Mouse (Mus musculus): ENCODE measurements at regions not wholly inside any gene's neighbourhood (a gene's known extent, or its start where the extent isn't known, plus 50 kb on each side); places are given as distances from the start of the nearest gene placed in this dataset.

GRCm38 (mm10) chr9:61019938-61020337 is 225.6 kb downstream of the Uaca start:
- DNase-seq (ENCODE audit: low read depth, low spot score) (no peak), ATAC-seq (no peak)
- no peak for TF ChIP-seq CTCF (IDR thresholded peaks at IDR 0.05)
- POLR2A ChIA-PET = no interaction called here
- in situ Hi-C loops (cut with MboI; ENCODE audit: low pct_unique_long_range_greater_than_20kb) = loop anchor here (5.0 kb wide), 4 partner anchors 287 to 677 kb away; no protein-coding TSS in a partner anchor
- H3K27me3 ChIP-seq = peaks cover 7% of the 10 kb centered on the region
- CTCF ChIA-PET = interaction anchor here (1.1 to 1.3 kb wide), 2 partner anchors 13 to 131 kb away, joined by 3 read pairs; no protein-coding TSS in a partner anchor

DNA sequence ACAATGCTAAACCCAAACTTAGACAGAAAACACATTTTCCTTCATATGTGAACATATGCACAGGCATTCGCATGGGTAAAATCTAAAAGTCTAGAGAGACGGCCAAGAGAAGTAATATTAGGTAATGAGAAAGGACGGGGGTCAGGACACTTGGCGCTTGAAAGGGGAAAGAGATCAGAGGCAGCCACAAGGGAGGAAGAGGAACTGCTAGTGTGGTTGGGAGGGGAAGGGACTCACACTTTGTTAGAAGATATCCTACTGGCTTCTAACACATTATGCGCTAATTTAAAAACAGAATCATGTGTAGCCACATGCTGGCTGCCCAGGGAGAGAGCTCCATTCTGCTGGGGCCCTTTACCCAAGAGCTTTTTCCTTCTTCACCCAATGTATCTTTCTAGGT is 227.5 kb downstream of the Uaca start:
- peaks cover 7% of the 10 kb centered on the region for H3K27me3 ChIP-seq
- in situ Hi-C loops (cut with MboI; ENCODE audit: low pct_unique_long_range_greater_than_20kb) = no loop called here
- DNase-seq (ENCODE audit: low read depth, low spot score) (no peak), ATAC-seq (no peak)
- TF ChIP-seq CTCF (IDR thresholded peaks at IDR 0.05) = no peak
- ChIA-PET CTCF (no interaction called here), POLR2A (interaction anchor here (0.7 kb wide), 2 partner anchors 381 to 898 kb away, joined by 3 to 4 read pairs; no protein-coding TSS in a partner anchor)

- peaks cover 7% of the 10 kb centered on the region for H3K27me3 ChIP-seq
- ATAC-seq (no peak), DNase-seq (ENCODE audit: low read depth, low spot score) (no peak)
- TF ChIP-seq CTCF (IDR thresholded peaks at IDR 0.05) = no peak
- in situ Hi-C loops (cut with MboI; ENCODE audit: low pct_unique_long_range_greater_than_20kb) = no loop called here
- POLR2A ChIA-PET = interaction anchor here (0.7 kb wide), 3 partner anchors 381 to 898 kb away, joined by 3 to 10 read pairs (median 4); no protein-coding TSS in a partner anchor
- CTCF ChIA-PET = no interaction called here
These were observed 228.2 kb downstream of the Uaca start for GRCm38 (mm10) chr9:61022371-61023026.

DNA sequence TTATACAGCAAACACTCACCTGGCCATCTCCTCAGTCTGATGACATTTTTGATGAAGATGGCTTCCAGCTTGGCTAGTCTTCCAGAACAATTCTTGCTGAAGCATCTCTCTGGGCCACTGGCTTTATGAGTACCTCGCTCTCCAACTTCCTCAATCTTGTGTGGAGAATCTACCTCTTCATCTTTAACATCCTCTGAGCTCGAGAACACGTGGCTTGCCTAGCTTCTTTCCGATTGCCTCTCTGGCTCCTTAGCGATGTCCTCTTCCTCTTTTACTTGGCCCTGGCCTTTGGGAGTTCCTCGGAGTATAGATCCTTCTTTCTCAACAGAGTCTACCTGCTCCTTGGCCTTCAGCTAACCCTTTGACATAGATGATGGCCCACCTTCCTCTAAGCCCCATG is 231.0 kb downstream of the Uaca start:
- ChIA-PET CTCF (interaction anchor here (1.4 kb wide), 1 partner anchor 11 kb away, joined by 4 read pairs; no protein-coding TSS in a partner anchor), POLR2A (interaction anchor here (0.6 kb wide), 1 partner anchor 193 kb away, joined by 3 read pairs; no protein-coding TSS in a partner anchor)
- in situ Hi-C loops (cut with MboI; ENCODE audit: low pct_unique_long_range_greater_than_20kb) = no loop called here
- no peak for DNase-seq (ENCODE audit: low read depth, low spot score)
- ATAC-seq = no peak
- H3K27me3 ChIP-seq = no peaks in the 10 kb centered on the region
- no peak for TF ChIP-seq CTCF (IDR thresholded peaks at IDR 0.05)

GRCm38 (mm10) chr9:61028775-61029401 is 234.5 kb downstream of the Uaca start:
- in situ Hi-C loops (cut with MboI; ENCODE audit: low pct_unique_long_range_greater_than_20kb) = no loop called here
- no peak for TF ChIP-seq CTCF (IDR thresholded peaks at IDR 0.05)
- ChIA-PET POLR2A (interaction anchor here (0.6 kb wide), 1 partner anchor 685 kb away, joined by 3 read pairs; no protein-coding TSS in a partner anchor), CTCF (interaction anchor here (1.4 kb wide), 1 partner anchor 10 kb away, joined by 3 read pairs; no protein-coding TSS in a partner anchor)
- ATAC-seq = no peak
- no peak for DNase-seq (ENCODE audit: low read depth, low spot score)
- H3K27me3 ChIP-seq = no peaks in the 10 kb centered on the region

GRCm38 (mm10) chr9:61031699-61032447 is 237.5 kb downstream of the Uaca start:
- CTCF ChIA-PET = no interaction called here

DNA sequence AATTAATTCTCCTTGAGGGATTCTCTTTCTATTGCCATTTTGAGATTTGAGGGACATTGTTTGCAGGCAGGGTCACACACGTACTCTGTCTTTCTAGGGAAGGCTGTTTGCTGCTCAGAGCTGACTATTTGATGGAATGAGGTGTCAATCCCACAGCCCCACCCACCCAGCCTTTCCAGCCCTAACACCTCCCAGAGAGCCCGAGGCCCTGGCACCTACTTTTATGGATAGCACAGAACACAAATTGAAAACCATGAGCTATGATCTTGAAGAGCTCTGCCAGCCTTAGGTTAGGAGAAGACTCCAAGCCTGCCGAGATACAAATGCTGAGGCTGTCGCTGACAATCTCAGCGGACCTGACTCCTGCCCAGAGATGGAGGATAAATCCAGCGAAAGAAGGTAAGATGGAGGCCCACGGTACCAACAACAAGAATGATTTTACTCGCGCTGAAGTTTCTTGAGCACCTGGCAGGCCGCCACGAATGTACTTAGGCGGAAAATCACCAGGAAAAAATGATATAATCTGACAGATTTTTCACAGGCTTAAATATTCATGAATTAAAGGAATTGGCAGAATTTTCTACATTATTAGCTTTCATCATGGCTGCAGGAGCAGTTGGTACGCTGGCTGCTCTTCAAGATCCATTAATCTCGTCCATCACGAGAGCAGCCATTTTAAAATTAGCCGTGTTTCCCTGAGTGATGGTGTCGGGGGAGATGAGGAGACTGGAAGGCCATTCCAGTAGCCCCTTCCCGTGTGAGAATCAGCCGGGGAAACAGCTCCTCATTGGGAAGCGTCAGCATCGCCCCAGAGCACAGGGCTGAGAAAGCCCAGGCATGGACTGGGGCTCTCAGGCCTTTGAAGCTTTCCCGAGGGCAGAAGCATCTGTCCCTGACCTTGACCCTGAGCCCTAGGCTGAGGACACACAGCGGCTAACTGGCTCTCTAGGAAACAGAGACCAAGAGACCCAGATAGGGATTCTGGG is 238.4 kb downstream of the Uaca start:
- ATAC-seq (no peak), DNase-seq (ENCODE audit: low read depth, low spot score) (no peak)
- CTCF ChIA-PET = interaction anchor here (1.2 kb wide), 1 partner anchor 12 kb away, joined by 3 read pairs; no protein-coding TSS in a partner anchor
- no peak for TF ChIP-seq CTCF (IDR thresholded peaks at IDR 0.05)
- in situ Hi-C loops (cut with MboI; ENCODE audit: low pct_unique_long_range_greater_than_20kb) = loop anchor here (10.0 kb wide), 1 partner anchor 862 kb away; no protein-coding TSS in a partner anchor
- H3K27me3 ChIP-seq = no peaks in the 10 kb centered on the region
- POLR2A ChIA-PET = interaction anchor here (0.6 to 1.4 kb wide), 2 partner anchors 9 to 855 kb away, joined by 3 to 4 read pairs; no protein-coding TSS in a partner anchor

More at GRCm38 (mm10) chr9:61031699-61032447, 237.5 kb downstream of the Uaca start:
- DNase-seq (ENCODE audit: low read depth, low spot score) (no peak), ATAC-seq (no peak)
- in situ Hi-C loops (cut with MboI; ENCODE audit: low pct_unique_long_range_greater_than_20kb) = loop anchor here (10.0 kb wide), 1 partner anchor 863 kb away; no protein-coding TSS in a partner anchor
- POLR2A ChIA-PET = interaction anchor here (0.6 to 1.4 kb wide), 2 partner anchors 10 to 856 kb away, joined by 3 to 4 read pairs; no protein-coding TSS in a partner anchor
- H3K27me3 ChIP-seq = no peaks in the 10 kb centered on the region
- TF ChIP-seq CTCF (IDR thresholded peaks at IDR 0.05) = no peak

GRCm38 (mm10) chr9:61033593-61033992 is 239.3 kb downstream of the Uaca start:
- ATAC-seq (no peak), DNase-seq (ENCODE audit: low read depth, low spot score) (no peak)
- in situ Hi-C loops (cut with MboI; ENCODE audit: low pct_unique_long_range_greater_than_20kb) = loop anchor here (10.0 kb wide), 1 partner anchor 861 kb away; no protein-coding TSS in a partner anchor
- no peak for TF ChIP-seq CTCF (IDR thresholded peaks at IDR 0.05)
- ChIA-PET POLR2A (no interaction called here), CTCF (interaction anchor here (1.2 kb wide), 1 partner anchor 13 kb away, joined by 3 read pairs; no protein-coding TSS in a partner anchor)
- no peaks in the 10 kb centered on the region for H3K27me3 ChIP-seq

GRCm38 (mm10) chr9:61042063-61042462 is 247.7 kb downstream of the Uaca start:
- ATAC-seq = no peak
- DNase-seq (ENCODE audit: low read depth, low spot score) = no peak
- no peaks in the 10 kb centered on the region for H3K27me3 ChIP-seq
- in situ Hi-C loops (cut with MboI; ENCODE audit: low pct_unique_long_range_greater_than_20kb) = loop anchor here (10.0 kb wide), 1 partner anchor 323 kb away; no protein-coding TSS in a partner anchor
- ChIA-PET CTCF (no interaction called here), POLR2A (interaction anchor here (1.0 kb wide), 1 partner anchor 10 kb away, joined by 3 read pairs; no protein-coding TSS in a partner anchor)
- TF ChIP-seq CTCF (IDR thresholded peaks at IDR 0.05) = no peak

All from Patski (cell line).